Mouse (Mus musculus): ENCODE data around the gene Trim66. TPM values are rescaled to one million over a fixed set of nuclear protein-coding genes. Genes with fewer than 3 reads are reported as not detected.

The Trim66 gene
- polyA plus RNA-seq, 1 experiment from 2014 or later: 0.13 TPM

Small RNAs within 50 kb of the gene (microRNA-seq; reads per million reads assigned to microRNA genes)
- gene Gm47284: not detected

Other genes with a start within 250 kb of the Trim66 start
- gene Stk33, start 69.1 kb downstream of the Trim66 start, polyA plus RNA-seq (2015; fragmentation: Nextera tagmentation; extraction: Ambion mirVana): 5.0 and 6.0 TPM in 2 replicates
- gene Rpl27a, start 11.0 kb upstream of the Trim66 start, polyA plus RNA-seq (2015; fragmentation: Nextera tagmentation; extraction: Ambion mirVana): 126 and 134 TPM in 2 replicates
- gene St5, start 195.5 kb upstream of the Trim66 start, polyA plus RNA-seq (2015; fragmentation: Nextera tagmentation; extraction: Ambion mirVana): 72.2 and 77.5 TPM in 2 replicates
- 44.0 and 45.7 TPM in 2 replicates for gene Akip1, start 195.6 kb upstream of the Trim66 start, polyA plus RNA-seq (2015; fragmentation: Nextera tagmentation; extraction: Ambion mirVana)
- 8.9 and 10.1 TPM in 2 replicates for gene BC051019, start 215.7 kb upstream of the Trim66 start, polyA plus RNA-seq (2015; fragmentation: Nextera tagmentation; extraction: Ambion mirVana)
- gene Ascl3, start 223.6 kb upstream of the Trim66 start, polyA plus RNA-seq (2015; fragmentation: Nextera tagmentation; extraction: Ambion mirVana): 0.60 TPM in 1 of 2 replicates, not detected in the other
- gene Tmem9b, start 244.7 kb upstream of the Trim66 start, polyA plus RNA-seq (2015; fragmentation: Nextera tagmentation; extraction: Ambion mirVana): 66.8 and 71.4 TPM in 2 replicates

Data from lung, embryonic 16.5 days (tissue).